Comparison of ENCODE assay signal across 9 mouse cellular contexts in the genomic region with DNA sequence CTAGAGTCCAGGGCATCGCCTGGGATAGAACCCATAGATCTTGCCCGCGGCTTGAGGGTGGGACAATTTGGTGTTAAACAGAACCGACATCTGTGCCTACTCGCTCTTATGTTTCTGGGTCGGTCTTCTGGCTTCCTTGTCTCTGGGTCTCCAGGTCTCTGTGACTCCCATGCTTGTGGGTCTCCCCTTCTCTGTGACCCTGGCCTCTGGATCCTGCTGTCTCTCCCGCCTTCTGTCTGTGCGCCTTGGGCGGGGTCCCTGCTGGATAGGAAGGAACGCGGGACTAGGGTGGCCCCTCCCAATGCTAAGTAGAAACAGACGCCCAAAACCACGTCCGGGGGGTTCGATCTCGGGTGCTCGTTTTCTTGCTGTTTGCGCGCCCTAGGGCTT. TPM values are rescaled to one million over a fixed set of nuclear protein-coding genes. Genes with fewer than 3 reads are reported as not detected.
DNase-seq lines count a peak whose midpoint lies in the region; ATAC-seq and TF ChIP-seq lines count a peak whose summit lies in the region.
"Had no signal": no experiment of that assay in that cellular context is flagged by ENCODE, and none has a peak within 500 bp of the region (broad histone marks: within the 10 kb centered on the region; RNA-seq: fewer than 3 reads in every experiment).

No protein-coding gene starts in this region.

- DNase-seq in kidney, adult 8-10 months, result no peak
- DNase-seq in liver, postnatal 0 days, result no peak
- DNase-seq in frontal cortex, postnatal 10 days (ENCODE audit: low spot score in 2 of 2), result no peak
- DNase-seq in embryo, embryonic 10.5 days (ENCODE audit: low spot score), result no peak

- peaks cover 21% of the 10 kb centered on the region; the same call in 1 of the 2 replicates for H3K4me1 ChIP-seq in kidney, embryonic 14.5 days (ENCODE audit: control insufficient read depth, insufficient read depth, low read length)
- H3K4me1 ChIP-seq in forebrain, embryonic 12.5 days, result peaks cover 38% of the 10 kb centered on the region
- H3K4me1 ChIP-seq in hindbrain, embryonic 12.5 days, result peaks cover 41% of the 10 kb centered on the region
- H3K4me1 ChIP-seq in liver, postnatal 0 days (ENCODE audit: insufficient read depth), result peaks cover 47% of the 10 kb centered on the region
- H3K4me1 ChIP-seq in small intestine, adult 2 months (ENCODE audit: control insufficient read depth, insufficient read depth, insufficient read length, low read length), result peaks cover 45% of the 10 kb centered on the region

- H3K4me3 ChIP-seq in kidney, embryonic 14.5 days (ENCODE audit: low read length), result peak overlapping the region; percentile 41
- H3K4me3 ChIP-seq in forebrain, embryonic 12.5 days (replicated peaks), result peak overlapping the region; percentile 44
- H3K4me3 ChIP-seq in hindbrain, embryonic 12.5 days, result peak overlapping the region; percentile 39
- H3K4me3 ChIP-seq in liver, postnatal 0 days (ENCODE audit: low read depth, low read length), result peak overlapping the region; percentile 50
- peak overlapping the region; percentile 80 for H3K4me3 ChIP-seq in small intestine, adult 2 months (ENCODE audit: low read depth, low read length)

- no peaks in the 10 kb centered on the region for H3K36me3 ChIP-seq in kidney, embryonic 14.5 days (ENCODE audit: control insufficient read depth, insufficient read depth, low read length)
- H3K36me3 ChIP-seq in forebrain, embryonic 12.5 days (replicated peaks), result no peaks in the 10 kb centered on the region
- no peaks in the 10 kb centered on the region for H3K36me3 ChIP-seq in hindbrain, embryonic 12.5 days
- no peaks in the 10 kb centered on the region for H3K36me3 ChIP-seq in liver, postnatal 0 days (replicated peaks; ENCODE audit: insufficient read depth, low read length)
- peaks cover 13% of the 10 kb centered on the region for H3K36me3 ChIP-seq in small intestine, adult 2 months (ENCODE audit: control insufficient read depth, insufficient read depth, low read length)

- no peak for ATAC-seq in kidney, embryonic 14.5 days (ENCODE audit: low FRiP score, low TSS enrichment)
- ATAC-seq in forebrain, embryonic 12.5 days (ENCODE audit: low FRiP score), result no peak
- ATAC-seq in hindbrain, embryonic 12.5 days (ENCODE audit: low FRiP score), result no peak
- ATAC-seq in liver, postnatal 0 days, result no peak
- ATAC-seq: Patski had no signal

- 27% methylated on average over 19 of the region's 19 CpGs for WGBS in kidney, embryonic 14.5 days
- WGBS in forebrain, embryonic 12.5 days, result 29% methylated on average over 19 of the region's 19 CpGs
- 24% methylated on average over 19 of the region's 19 CpGs for WGBS in hindbrain, embryonic 12.5 days
- 11% methylated on average over 19 of the region's 19 CpGs for WGBS in liver, postnatal 0 days (ENCODE audit: insufficient replicate concordance)
- WGBS in small intestine, adult 2 months, result 3% methylated on average over 19 of the region's 19 CpGs

- H3K27me3 ChIP-seq in kidney, embryonic 14.5 days (ENCODE audit: control insufficient read depth, insufficient read depth, low read length), result no peaks in the 10 kb centered on the region
- peaks cover 67% of the 10 kb centered on the region for H3K27me3 ChIP-seq in forebrain, embryonic 12.5 days
- peaks cover 50% of the 10 kb centered on the region for H3K27me3 ChIP-seq in hindbrain, embryonic 12.5 days
- peaks cover 17% of the 10 kb centered on the region for H3K27me3 ChIP-seq in liver, postnatal 0 days (ENCODE audit: insufficient read depth, low read length)
- no peaks in the 10 kb centered on the region for H3K27me3 ChIP-seq in small intestine, adult 2 months (ENCODE audit: control insufficient read depth, insufficient read depth, low read length)
- H3K27me3 ChIP-seq: Patski had no signal

- no peak overlapping the region for H3K27ac ChIP-seq in kidney, embryonic 14.5 days (ENCODE audit: low read depth, low read length)
- no peak overlapping the region for H3K27ac ChIP-seq in forebrain, embryonic 12.5 days
- H3K27ac ChIP-seq in hindbrain, embryonic 12.5 days, result no peak overlapping the region
- no peak overlapping the region for H3K27ac ChIP-seq in liver, postnatal 0 days (ENCODE audit: low read depth)
- peak overlapping the region; percentile 96 for H3K27ac ChIP-seq in small intestine, adult 2 months (ENCODE audit: insufficient read depth, low read depth, low read length)

- H3K9ac ChIP-seq in kidney, embryonic 14.5 days (ENCODE audit: low read depth, low read length), result peak overlapping the region; percentile 5
- peak overlapping the region; percentile 56 for H3K9ac ChIP-seq in forebrain, embryonic 12.5 days
- H3K9ac ChIP-seq in hindbrain, embryonic 12.5 days, result 0 out of 2 replicates have a peak overlapping the region, but pooled peaks have one; percentile 25
- H3K9ac ChIP-seq in liver, postnatal 0 days (replicated peaks), result peak overlapping the region; percentile 58

- H3K9me3 ChIP-seq in kidney, embryonic 14.5 days (ENCODE audit: control insufficient read depth, low read length), result no peaks in the 10 kb centered on the region
- no peaks in the 10 kb centered on the region for H3K9me3 ChIP-seq in forebrain, embryonic 12.5 days
- H3K9me3 ChIP-seq in hindbrain, embryonic 12.5 days (replicated peaks), result no peaks in the 10 kb centered on the region
- no peaks in the 10 kb centered on the region for H3K9me3 ChIP-seq in liver, postnatal 0 days (ENCODE audit: low read length)

- peak overlapping the region; percentile 60 for H3K4me2 ChIP-seq in kidney, embryonic 14.5 days (replicated peaks; ENCODE audit: low read depth, low read length)
- peak overlapping the region; percentile 78 for H3K4me2 ChIP-seq in forebrain, embryonic 12.5 days
- peak overlapping the region; percentile 70 for H3K4me2 ChIP-seq in hindbrain, embryonic 12.5 days (replicated peaks)
- peak overlapping the region; percentile 75 for H3K4me2 ChIP-seq in liver, postnatal 0 days (ENCODE audit: low read depth, low read length)

- no peak for TF ChIP-seq EP300 in liver, postnatal 0 days (IDR thresholded peaks at IDR 0.05; ENCODE audit: low read depth)

- peak; percentile 13 for TF ChIP-seq POLR2A in small intestine, adult 2 months (IDR thresholded peaks at IDR 0.05; ENCODE audit: low read depth, low read length)

- TF ChIP-seq CTCF in liver, postnatal 0 days (IDR thresholded peaks at IDR 0.05; ENCODE audit: low read depth), result no peak
- TF ChIP-seq CTCF in small intestine, adult 2 months (IDR thresholded peaks at IDR 0.05; ENCODE audit: extremely low read depth, insufficient read length, insufficient replicate concordance, low read depth, low read length), result no peak

RNA-seq across cellular contexts. Expression of a gene that starts 4.0 kb away (rescaled TPM):
- polyA plus RNA-seq in kidney, embryonic 14.5 days (2014; fragmentation: Nextera tagmentation; extraction: Ambion mirVana), result 33.0 and 37.4 TPM in 2 replicates
- 48.3 and 49.6 TPM in 2 replicates for polyA plus RNA-seq in forebrain, embryonic 12.5 days (2016; fragmentation: Nextera tagmentation; extraction: Ambion mirVana)
- 34.1 and 38.5 TPM in 2 replicates for polyA plus RNA-seq in hindbrain, embryonic 12.5 days (2016; fragmentation: Nextera tagmentation; extraction: Ambion mirVana)
- polyA plus RNA-seq in liver, postnatal 0 days (2015; fragmentation: Nextera tagmentation; extraction: Ambion mirVana), result 3.9 and 4.6 TPM in 2 replicates
- 9.2 and 18.3 TPM in 2 replicates for polyA plus RNA-seq in small intestine, adult 2 months (2012; rRNA removed)

RNA-seq across cellular contexts. Expression of a gene that starts 6.2 kb away (rescaled TPM):
- polyA plus RNA-seq in kidney, embryonic 14.5 days (2014; fragmentation: Nextera tagmentation; extraction: Ambion mirVana), result 194 and 281 TPM in 2 replicates
- polyA plus RNA-seq in forebrain, embryonic 12.5 days (2016; fragmentation: Nextera tagmentation; extraction: Ambion mirVana), result 48.5 and 62.0 TPM in 2 replicates
- 84.5 and 90.8 TPM in 2 replicates for polyA plus RNA-seq in hindbrain, embryonic 12.5 days (2016; fragmentation: Nextera tagmentation; extraction: Ambion mirVana)
- 174 and 181 TPM in 2 replicates for polyA plus RNA-seq in liver, postnatal 0 days (2015; fragmentation: Nextera tagmentation; extraction: Ambion mirVana)
- 4,805 and 16,576 TPM in 2 replicates for polyA plus RNA-seq in small intestine, adult 2 months (2012; rRNA removed)

RNA-seq across cellular contexts. Expression of a gene that starts 12.2 kb away (rescaled TPM):
- 162 and 174 TPM in 2 replicates for polyA plus RNA-seq in kidney, embryonic 14.5 days (2014; fragmentation: Nextera tagmentation; extraction: Ambion mirVana)
- polyA plus RNA-seq in forebrain, embryonic 12.5 days (2016; fragmentation: Nextera tagmentation; extraction: Ambion mirVana), result 223 and 227 TPM in 2 replicates
- polyA plus RNA-seq in hindbrain, embryonic 12.5 days (2016; fragmentation: Nextera tagmentation; extraction: Ambion mirVana), result 217 and 245 TPM in 2 replicates
- 65.1 and 67.4 TPM in 2 replicates for polyA plus RNA-seq in liver, postnatal 0 days (2015; fragmentation: Nextera tagmentation; extraction: Ambion mirVana)
- 73.8 and 86.3 TPM in 2 replicates for polyA plus RNA-seq in small intestine, adult 2 months (2012; rRNA removed)

RNA-seq across cellular contexts. Expression of a gene that starts 33.5 kb away (rescaled TPM):
- polyA plus RNA-seq in kidney, embryonic 14.5 days (2014; fragmentation: Nextera tagmentation; extraction: Ambion mirVana), result 4.2 and 13.9 TPM in 2 replicates
- polyA plus RNA-seq in forebrain, embryonic 12.5 days (2016; fragmentation: Nextera tagmentation; extraction: Ambion mirVana), result 21.6 and 21.9 TPM in 2 replicates
- polyA plus RNA-seq in hindbrain, embryonic 12.5 days (2016; fragmentation: Nextera tagmentation; extraction: Ambion mirVana), result 22.9 and 23.2 TPM in 2 replicates
- polyA plus RNA-seq in liver, postnatal 0 days (2015; fragmentation: Nextera tagmentation; extraction: Ambion mirVana), result 0.20 and 0.21 TPM in 2 replicates
- 1.8 and 2.4 TPM in 2 replicates for polyA plus RNA-seq in small intestine, adult 2 months (2012; rRNA removed)

RNA-seq across cellular contexts. Expression of a gene that starts 54.2 kb away (rescaled TPM):
- polyA plus RNA-seq in kidney, embryonic 14.5 days (2014; fragmentation: Nextera tagmentation; extraction: Ambion mirVana), result 23.0 and 26.2 TPM in 2 replicates
- 22.2 and 22.7 TPM in 2 replicates for polyA plus RNA-seq in forebrain, embryonic 12.5 days (2016; fragmentation: Nextera tagmentation; extraction: Ambion mirVana)
- polyA plus RNA-seq in hindbrain, embryonic 12.5 days (2016; fragmentation: Nextera tagmentation; extraction: Ambion mirVana), result 16.9 and 18.9 TPM in 2 replicates
- polyA plus RNA-seq in liver, postnatal 0 days (2015; fragmentation: Nextera tagmentation; extraction: Ambion mirVana), result 3.6 and 3.9 TPM in 2 replicates
- polyA plus RNA-seq in small intestine, adult 2 months (2012; rRNA removed), result 23.9 and 47.6 TPM in 2 replicates

Comparison
In these comparisons a context has a peak if more than half of its experiments do, and no peak if none do; other contexts are left out.
1. H3K9ac ChIP-seq: peak in every context shown above with its lines; median percentile 58 in liver, postnatal 0 days; 56 in forebrain, embryonic 12.5 days; 25 in hindbrain, embryonic 12.5 days; 5 in kidney, embryonic 14.5 days.
2. RNA of a gene that starts 6.2 kb away (polyA plus RNA-seq): 4,805 to 16,576 TPM in small intestine, adult 2 months; 194 to 281 TPM in kidney, embryonic 14.5 days, 174 to 181 TPM in liver, postnatal 0 days, 84.5 to 90.8 TPM in hindbrain, embryonic 12.5 days and 48.5 to 62.0 TPM in forebrain, embryonic 12.5 days; every median in the first group is over 10 times any median in the second.
3. Peak in every context shown above with its lines, with median percentiles within 50 percentile points of each other: H3K4me2 ChIP-seq and H3K4me3 ChIP-seq.